Mouse (Mus musculus) megakaryocyte, embryonic 14.5 days (primary cell): ENCODE results near the gene Phf12.

Experiments
- FLI1 ChIP-seq: IDR thresholded peaks from 2 replicates; pipeline ENCODE4 v1.6.1; 2012; ENCODE audit warnings: low read length, inconsistent platforms, mixed read lengths
- GATA1 ChIP-seq: IDR thresholded peaks from 3 replicates; pipeline ENCODE4 v1.6.1; 2012; ENCODE audit warnings: mixed read lengths, low read length, inconsistent platforms, borderline replicate concordance

GRCm38 (mm10) chr11:77947860-77948259 is 34.7 kb upstream of the Phf12 start:
- no peak for TF ChIP-seq GATA1
- TF ChIP-seq FLI1 = no peak
